Mouse (Mus musculus) fat pad, adult 2 months (tissue): ENCODE data around the gene Olfr539.
"Not testable (repeated sequence)": the region's sequence is repeated elsewhere in the genome, so short reads cannot be mapped to it uniquely, and the experiment has no call there.

Source experiments
- DNase-seq: peaks from one replicate; pipeline ENCODE4 v3.0.0-alpha.2; 2011; ENCODE audit warnings: low read depth, low spot score; ENCODE audit errors: extremely low read depth

Gene Olfr539

GRCm38 (mm10) chr7:140659630-140660029, at the start of gene Olfr539:
Olfr539 (plus strand) TSS chr7:140659930.
- no peak for DNase-seq

DNA sequence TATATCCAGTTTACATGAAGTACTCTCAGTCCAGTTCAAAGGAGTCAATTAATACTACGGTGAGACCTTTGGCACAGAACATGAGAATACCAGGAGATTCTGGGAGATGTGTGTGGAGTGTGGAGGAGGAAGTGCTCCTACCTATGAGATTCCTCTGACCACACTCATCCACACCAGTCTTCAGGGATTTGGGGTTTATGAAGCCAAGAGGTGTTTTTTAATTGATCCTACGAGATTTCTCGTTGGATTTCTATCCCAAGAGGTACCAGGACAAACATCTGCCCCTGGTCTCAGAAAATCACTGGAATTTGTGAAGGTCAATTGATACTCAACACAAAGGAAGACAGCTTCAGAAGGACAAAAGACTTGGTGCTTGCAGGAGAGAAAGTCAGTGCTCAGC, 31.1 kb upstream of the Olfr539 start, which contains the start of gene Olfr61:
Gene Olfr61 (plus strand): TSS at position 301 of the 400 bp plus-strand sequence.
- DNase-seq = not testable (repeated sequence)

- no peak for DNase-seq
Measured at GRCm38 (mm10) chr7:140630559-140630958, 29.2 kb upstream of the Olfr539 start.

GRCm38 (mm10) chr7:140646152-140646551, 13.6 kb upstream of the Olfr539 start, which contains the start of gene Olfr53:
Olfr53 (plus strand) TSS chr7:140646452.
- DNase-seq = no peak

DNA sequence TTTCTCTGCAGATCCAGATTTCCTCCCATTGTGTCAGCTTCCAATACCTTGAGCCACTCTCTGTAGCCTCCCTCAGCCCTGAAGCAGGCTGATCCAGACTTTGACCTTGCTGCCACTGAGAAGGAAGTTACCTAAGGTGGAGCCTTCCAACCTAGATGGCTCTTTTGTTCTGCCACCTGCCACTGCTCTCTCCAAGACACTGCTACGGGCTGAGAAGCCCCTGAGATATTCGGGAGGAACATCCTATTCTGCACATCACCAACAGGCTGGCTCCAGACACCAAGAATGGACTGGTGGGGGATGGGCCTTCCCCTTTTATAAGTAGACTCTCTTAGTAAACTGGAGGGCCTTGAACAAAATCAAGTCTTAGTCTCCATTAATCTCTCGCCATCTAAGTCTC, 11.0 kb downstream of the Olfr539 start:
- DNase-seq = not testable (repeated sequence)

- DNase-seq = no peak
Measured at GRCm38 (mm10) chr7:140675863-140676262, 16.1 kb downstream of the Olfr539 start.

DNA sequence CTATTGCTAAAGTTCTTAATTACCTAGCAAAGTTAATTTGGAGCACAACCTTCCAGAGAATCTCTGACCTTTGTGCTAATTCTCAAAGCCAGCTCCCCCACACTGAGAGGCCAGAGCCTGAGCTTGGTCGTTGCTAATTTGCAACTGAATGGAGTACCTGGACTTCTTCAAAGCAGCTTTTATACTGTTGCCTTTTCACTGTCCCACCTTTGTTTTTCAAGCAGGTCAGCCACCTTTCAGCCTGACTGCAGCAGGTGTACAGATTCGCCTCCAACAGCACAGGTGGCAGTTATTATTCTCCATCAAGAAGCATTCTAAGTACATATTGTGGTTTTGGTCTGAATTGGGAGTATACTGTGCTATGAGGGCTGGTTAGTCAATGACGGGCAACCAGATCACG, 19.9 kb downstream of the Olfr539 start:
- not testable (repeated sequence) for DNase-seq

- DNase-seq = no peak
Measured at GRCm38 (mm10) chr7:140681651-140682050, 21.9 kb downstream of the Olfr539 start, which contains the start of gene Olfr45. Olfr45 (plus strand) TSS chr7:140681951.

- DNase-seq = no peak
Measured at GRCm38 (mm10) chr7:140696967-140697366, 37.2 kb downstream of the Olfr539 start, which contains the start of gene Olfr541. Olfr541 (plus strand) TSS chr7:140697267.

- DNase-seq = no peak
Measured at GRCm38 (mm10) chr7:140706348-140706747, 46.6 kb downstream of the Olfr539 start.

- peak; percentile 59 for DNase-seq
Measured at GRCm38 (mm10) chr7:140707536-140708284, 48.0 kb downstream of the Olfr539 start.

DNA sequence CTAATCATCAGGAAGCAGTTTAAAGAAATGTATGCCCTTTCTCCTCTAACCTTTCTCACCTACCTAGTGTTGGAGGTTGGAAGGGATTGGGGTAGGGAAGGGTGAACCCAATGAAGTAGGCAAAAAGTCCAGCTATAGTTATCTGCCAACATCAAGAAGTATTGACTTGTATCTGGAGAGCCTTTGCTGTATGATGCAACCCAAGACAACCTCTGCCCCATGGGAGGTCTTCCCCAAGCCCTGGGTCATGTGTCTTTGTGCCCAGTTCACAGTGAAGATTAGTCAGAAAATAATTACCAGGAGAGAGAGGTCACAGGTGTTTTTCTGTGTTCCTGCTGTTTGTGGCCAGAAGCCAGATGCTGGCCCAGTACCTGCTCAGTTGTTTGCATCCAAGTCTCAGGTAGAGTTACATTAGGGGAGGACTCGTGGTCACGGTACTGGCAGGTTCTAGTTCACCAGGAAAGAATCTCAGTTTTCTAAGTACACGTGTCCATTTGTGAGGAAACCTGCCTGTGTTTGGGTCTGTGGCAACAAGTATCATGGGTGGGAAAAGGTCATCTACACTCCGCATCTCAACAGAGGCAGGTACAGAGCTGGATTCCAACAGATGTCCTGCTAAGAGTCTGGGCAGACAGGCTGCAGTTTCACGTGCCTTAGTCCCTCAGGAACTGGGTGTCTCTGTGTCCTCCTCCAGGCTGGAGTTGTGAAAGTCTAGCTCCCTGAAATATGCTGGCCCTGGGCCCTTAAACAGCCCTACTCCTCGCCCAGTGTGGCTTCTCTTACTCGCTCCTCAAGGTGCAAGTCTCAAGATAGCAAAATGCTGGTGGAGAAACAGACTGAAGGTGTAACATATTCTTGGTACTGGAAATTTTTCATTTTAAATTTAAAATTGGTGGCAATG, 57.7 kb downstream of the Olfr539 start:
- peak; percentile 62 for DNase-seq

GRCm38 (mm10) chr7:140721095-140721494, 61.4 kb downstream of the Olfr539 start:
- DNase-seq = no peak

GRCm38 (mm10) chr7:140725558-140725957, 65.8 kb downstream of the Olfr539 start:
- DNase-seq = no peak
